Mouse (Mus musculus) c-Kit-positive CD71-negative TER-119-negative erythroid progenitor cells, embryonic 14.5 days (primary cell): ENCODE results near the gene Dut.
"Not testable (repeated sequence)": the region's sequence is repeated elsewhere in the genome, so short reads cannot be mapped to it uniquely, and the experiment has no call there.

Experiments used
- DNase-seq: peaks from one replicate; pipeline ENCODE4 v3.0.0-alpha.2; 2013; ENCODE audit warnings: low read depth

Dut gene

DNA sequence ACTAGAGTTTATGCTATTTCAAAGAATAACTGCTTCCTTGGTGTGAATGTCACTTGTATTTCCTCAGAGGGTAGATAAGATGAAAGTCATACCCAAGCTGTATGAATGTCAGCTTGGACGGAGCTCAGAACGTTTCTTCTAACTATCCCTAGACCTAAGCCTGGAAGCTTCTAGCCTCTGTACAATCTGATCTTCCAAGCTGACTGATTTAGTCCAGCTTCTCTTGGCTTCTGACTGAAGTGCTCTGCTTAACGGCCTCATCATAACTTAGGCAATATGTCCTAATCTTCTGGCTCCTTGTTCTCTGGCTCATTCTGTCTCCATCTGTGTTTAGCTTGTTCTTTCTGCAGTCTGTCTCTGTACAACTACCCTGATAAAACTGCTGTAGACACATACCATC lies 7.6 kb downstream of the Dut start:
- DNase-seq, result no peak

DNA sequence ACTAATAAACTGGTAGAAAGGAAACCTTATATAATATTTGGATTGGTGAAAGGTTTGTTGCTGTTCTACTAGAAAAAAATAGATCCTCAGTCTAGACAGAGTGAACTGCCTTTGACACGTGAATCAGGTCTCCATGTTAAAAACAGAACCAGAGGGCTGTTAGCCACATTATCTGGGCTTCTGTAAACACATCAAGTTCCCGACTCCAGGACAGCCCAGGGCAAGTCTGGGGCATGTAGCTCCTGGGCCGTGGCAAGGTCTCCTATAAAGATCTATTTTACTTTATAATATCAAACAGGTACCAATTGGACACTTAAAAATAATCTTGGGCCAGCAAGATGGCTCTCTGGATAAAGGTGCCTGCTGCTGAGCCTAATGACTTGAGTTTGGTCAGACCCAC lies 8.9 kb downstream of the Dut start:
- DNase-seq, result no peak

DNA sequence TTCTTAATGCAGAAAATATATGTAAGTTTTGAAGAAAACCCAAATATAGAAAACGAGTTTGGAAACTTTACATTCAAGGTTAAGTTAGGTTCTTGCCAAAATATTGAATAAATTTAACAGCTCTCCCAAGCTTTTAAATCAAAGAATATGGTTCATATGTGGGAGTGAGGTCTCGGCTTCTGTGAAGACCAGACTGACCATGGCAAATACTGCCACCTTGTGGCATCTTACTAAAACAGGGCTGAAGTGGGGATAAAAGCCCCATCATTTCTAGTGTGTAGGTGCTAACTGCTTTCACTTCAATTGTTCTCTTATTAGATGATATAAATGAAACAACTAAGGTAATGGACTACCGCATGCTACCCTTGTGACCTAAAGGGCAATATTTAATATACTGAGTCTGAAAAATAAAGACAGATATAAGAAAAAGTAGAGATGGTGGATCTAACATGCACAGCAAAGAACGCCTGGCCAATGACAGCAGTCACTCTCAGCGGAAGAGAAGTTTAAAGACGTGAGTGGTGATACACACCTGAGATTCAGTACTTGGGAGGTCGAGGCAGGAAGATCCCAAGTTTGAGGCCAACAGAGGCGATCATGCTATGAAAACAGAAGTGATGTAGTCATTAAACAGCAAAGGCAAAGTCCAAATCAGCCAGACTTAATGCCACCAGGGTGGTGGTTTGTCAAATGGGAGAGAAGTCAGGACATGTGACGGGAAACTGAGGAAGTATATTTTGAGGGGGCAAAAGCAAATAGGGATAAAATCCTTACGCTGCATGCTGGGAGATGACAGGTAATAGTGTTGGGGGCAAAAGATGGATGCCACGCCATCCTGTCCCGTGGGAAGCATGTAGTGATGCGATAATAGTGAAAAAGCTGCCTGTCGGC lies 12.5 kb downstream of the Dut start:
- DNase-seq, result no peak

DNA sequence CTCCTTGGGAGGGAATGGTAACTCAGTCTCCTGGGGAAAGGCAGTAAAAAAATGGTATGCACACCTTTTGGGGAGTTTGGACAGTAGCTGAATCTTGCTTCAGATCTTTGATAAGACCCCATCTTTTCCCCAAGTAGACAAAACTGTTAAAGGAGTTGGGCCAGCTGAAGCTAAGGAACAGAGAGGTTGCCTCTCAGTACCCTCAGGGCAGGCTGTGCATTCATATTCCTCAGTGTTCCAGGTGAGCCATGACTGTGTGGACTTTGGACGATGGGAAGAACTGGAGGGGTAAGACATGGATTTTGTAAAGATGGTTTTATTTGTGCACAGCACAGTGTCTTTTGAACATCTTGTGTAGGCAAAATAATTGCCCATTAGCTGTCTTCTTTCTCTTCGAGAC lies 13.3 kb downstream of the Dut start:
- DNase-seq, result no peak

DNA sequence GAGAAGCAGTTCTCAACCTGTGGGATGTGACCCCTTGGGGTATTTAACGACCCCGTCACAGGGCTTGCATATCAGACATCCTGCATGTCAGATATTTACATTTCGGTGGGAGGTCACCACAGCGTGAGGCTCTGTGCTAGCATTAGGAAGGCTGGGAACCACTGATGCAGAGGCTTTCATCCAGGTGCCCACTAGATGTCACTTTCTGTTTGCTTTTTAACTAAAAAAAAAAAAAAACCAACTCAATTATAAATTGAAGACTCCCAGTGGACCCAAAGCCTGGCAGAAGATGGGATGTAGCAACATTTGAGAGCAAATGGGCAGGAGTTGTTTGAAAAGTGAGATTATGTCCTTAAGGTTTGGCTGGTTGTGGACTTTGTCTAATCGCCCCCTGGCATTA lies 16.1 kb downstream of the Dut start:
- no peak for DNase-seq

DNA sequence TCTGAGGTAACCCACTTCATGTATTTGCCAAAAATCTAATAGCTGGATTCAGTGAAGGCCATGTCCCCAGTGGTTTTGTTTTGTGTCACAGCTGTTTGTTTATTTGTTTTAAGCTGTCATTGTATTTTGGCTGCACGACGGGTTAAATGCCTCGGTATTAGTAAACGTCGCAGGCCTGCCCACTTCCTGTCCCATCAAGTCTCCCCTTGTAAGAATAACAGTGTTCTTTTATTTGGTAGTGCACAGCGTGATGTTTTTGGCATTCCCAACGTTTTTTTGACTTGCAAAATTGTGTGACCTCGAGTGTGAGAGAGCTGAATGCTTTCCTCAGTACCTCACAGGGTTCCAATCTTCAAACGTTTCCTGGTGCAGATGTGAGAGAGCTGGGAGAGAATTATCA lies 16.8 kb downstream of the Dut start:
- DNase-seq, result no peak

DNA sequence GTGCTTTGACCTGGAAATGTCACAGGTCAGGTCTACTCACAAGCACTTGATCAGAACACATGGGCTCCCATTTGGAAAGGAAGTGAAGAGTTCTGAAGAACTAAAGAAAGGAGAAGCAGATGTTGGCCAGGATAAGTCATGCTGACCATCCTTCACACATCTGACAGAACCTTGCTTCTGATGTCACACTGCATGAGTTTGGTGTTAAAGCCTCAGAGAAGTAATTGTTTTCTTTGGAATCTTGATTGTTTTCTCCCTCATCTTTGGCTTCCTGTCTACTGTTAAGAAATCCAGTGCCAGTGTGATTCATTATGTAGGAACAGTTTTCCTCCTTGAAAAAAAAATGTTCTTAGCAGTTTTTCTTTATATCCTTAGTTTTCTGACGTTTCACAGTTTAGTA lies 21.9 kb downstream of the Dut start:
- DNase-seq, result no peak

DNA sequence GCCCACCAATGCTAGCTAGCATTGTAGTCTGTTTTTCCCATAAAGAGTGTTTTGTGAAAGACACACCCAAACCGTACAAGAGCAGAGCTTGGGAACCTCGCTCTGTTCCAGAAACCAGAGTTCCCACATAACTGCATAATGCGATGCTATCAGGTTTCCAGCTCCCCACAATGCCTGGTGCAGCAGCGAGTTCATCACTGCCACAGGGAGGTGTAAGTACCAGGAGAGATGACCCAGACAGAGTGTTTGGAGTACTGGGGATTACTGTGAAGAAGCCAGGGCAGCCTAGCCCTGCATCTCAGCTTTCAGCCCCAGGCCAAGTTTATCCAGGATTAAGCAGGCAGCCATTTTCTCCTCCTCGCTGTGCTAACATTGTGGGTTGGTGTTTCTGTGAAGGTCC lies 28.6 kb downstream of the Dut start:
- no peak for DNase-seq

DNA sequence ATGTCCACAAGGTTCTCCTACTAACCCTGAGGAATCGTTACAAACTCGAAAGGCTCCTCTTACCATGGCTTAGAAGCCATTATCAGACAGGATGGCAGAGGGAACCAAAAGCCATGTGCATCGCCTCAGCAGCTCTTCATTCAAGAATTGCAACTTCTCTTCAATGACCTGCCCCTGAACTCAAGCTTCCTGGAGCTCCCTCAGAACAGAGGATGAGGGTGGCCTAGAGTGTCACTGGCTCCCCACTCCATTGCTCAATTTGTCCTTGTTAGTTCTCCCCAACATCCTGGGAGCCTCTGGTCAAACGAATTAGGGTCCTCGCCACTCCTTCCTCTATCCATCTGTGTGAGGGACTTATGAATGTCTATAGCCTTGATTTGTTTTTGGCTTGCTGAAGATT lies 29.7 kb downstream of the Dut start:
- no peak for DNase-seq

DNA sequence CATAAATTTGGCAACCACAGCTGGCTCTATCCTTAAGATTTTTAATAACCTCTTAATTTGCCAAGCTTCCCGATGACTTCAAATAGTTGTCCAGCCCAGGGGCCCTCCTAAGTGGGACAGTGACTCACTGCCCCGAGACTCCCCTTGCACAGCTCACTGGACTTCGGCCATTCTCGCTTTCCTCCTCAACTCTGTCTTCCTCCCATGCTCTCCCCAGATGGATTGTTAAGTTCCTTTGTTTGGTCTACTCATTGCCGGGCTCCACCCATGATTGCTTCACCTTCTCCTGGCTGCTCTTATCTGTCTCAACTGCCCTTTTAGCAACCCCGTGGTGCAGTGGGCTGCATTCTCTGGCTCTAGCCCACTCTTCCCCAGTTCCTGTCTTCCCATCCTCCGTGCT lies 31.5 kb downstream of the Dut start:
- no peak for DNase-seq

DNA sequence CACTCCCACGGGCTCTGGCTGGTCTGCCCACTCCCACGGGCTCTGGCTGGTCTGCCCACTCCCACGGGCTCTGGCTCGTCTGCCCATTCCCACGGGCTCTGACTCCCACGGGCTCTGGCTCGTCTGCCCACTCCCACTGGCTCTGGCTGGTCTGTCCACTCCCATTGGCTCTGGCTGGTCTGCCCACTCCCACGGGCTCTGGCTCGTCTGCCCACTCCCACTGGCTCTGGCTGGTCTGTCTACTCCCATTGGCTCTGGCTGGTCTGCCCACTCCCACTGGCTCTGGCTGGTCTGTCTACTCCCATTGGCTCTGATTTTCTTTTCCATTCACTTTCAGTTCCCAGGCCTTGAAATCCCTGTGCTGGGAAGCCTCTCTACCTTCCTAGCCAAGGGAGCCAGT lies 33.0 kb downstream of the Dut start:
- not testable (repeated sequence) for DNase-seq

DNA sequence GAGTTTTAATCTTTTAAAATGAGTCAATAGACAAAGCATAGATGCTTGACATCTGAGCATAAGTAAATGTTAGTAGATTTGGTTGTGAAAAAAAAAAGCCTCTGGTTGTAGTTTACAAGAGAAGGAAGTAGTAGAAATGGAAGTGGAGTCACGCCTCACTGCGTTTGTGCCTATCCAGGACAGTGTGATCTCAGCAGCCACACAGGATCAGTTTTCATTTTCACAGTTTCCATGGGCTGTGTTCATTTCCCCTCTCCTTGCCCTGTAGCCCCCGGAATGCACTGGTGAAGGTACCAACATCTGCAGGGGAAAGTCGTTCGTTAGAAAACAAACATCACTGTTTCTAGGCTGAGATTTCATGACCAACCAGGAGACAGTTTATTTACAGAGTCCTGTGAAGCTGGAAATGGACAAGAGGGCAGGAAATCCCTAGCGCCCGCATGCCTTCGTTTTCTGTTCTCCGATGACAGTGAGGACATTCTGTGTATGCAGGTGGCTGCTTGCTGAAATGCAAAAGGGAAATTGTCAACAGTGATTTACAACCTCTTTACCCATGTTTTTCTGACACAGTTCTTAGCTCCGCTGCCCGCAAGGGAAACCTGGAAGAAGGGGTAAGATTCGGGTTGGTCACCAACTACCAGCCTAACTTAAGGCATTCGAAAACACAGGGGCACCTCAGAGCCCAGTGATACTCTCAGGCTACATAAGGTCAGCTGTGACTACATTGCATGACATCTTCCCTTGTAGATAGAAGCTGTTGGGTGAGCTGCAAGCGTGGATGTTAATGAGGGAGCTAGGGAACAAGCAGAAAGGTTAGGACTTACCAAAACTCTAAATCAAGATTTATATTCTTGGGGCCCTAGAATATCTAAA lies 35.6 kb downstream of the Dut start:
- DNase-seq, result no peak

DNA sequence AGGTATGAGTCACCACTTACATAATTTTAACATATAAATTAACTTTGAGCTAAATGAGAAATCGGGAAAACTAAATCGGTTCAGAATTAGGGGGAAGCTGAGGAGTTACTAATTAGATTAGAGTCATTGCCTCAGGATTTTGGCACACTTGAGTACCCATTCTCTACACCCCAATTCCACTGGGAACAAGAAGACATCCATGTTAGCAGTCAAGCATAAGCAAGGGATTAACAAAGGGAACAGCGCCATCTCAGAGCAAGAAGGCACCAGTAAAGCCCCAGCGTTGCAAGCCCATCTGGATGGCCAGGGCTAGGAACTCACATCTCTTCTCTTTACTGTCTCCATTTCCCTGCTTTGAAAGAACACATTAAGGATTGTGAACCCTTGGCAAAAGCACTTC lies 38.8 kb downstream of the Dut start:
- DNase-seq, result no peak

DNA sequence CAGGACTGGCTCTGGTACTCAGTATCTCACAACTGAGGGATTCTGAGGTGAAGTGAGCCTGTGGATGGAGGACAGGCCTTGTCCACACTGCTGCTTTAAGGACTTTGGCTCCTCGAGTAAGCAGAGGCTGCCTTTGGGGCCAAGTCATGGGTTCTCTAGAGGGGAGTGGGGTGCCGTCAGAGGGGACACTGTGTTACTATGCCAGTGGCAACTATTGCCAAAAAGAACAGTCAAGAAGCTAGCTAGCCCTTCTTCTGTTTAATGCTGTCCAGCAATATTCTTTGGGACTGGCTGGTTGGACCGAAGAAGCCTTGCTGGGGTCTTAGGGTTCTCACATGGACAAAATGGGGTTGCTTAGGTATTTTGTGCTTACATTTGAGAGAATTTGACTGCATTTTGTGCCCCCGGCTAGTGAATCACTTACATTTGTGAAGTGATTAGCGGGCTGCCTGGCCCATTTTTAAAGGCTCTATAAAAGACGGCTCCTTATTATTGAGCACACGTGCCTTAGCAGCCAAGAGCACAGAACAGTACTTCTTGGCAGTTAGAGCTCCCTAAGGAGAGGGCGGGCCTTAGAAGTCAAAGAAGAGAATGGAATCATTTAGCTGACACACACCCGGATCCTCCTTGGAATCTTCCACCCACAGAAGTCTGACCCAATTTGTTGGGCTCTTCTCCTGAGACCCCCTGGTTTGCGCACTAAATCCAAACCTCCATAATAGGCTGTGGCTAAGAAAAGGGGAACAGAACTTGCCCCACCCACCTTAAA lies 43.4 kb downstream of the Dut start:
- DNase-seq, result no peak

DNA sequence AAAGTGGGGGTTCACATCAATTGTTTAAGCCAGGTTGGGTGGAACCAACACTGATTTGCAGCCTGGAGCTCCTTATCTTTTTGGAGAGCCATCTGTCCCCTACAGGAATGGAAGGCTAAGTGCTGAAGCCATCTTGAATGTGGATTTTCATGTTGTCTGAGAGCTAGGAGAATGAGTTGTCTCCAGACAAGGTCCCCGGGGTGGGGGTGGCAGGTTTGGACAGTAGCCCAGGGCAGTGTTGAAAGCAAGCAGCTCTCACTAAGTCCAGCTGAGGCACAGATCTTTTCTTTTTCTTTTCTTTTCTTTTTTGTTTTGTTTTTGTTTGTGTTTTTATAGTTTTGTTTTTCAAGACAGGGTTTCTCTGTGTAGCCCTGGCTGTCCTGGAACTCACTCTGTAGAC lies 44.1 kb downstream of the Dut start:
- DNase-seq, result no peak

DNA sequence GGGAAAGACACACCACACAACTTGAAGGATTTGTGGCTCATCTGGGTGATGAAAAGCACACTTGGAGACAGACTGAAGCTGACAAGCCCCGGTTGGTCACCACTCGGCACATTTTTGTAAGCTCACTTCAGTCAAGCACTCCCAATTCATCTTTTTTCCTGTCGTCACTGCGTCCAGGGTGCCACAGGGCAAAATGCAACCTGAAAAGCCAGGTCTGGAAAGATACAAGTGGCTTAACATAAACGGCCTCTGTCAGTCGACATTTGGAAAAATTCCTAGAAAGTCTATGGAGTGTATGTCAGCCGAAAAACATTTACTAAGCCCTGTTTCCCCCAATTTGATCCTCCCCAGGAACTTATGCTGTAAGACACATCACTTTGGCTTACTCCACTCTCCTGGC lies 45.6 kb downstream of the Dut start:
- no peak for DNase-seq

DNA sequence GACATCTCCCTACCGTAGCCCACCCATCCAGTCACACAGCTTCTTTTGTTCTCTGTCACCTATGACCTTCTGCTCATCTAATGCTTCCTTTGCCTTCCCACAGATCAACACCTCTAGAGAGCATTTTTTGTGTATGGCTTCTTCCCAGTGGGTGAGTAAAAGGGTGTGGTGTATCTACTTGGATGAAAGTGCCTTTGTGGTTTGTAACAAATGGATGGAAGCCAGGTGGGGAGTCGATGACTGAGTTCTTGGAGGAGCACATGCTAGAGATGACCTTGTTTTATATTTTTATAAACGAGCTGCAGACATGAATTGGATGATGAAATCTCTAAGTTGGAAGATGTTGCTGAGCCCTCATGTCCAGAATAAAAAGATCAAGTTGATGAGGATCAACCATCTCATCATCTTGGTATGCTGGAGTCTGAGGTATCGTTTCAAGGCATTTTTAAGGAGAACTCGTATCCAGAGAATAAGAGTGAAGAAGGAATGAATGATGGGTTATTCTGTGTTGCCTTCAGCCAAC lies 47.0 kb downstream of the Dut start:
- no peak for DNase-seq

DNA sequence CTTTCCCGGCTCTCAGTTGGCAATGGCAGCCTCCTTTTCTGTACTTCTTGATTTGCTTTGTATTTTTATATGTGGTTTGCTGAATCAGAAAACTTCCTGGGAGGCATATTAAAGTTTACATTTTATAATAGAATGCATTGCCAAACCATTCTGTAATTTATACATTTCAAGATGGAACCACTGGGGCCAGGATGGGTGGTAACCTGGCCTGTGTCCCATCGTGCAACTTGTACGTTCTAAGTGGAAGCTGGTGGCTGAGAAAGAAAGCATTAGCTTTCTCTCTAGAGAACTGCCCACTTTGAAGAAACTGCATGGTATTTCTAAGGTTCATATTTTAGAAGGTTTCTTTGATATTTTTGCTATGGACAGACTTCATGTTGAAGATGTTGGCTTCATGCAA lies 48.5 kb downstream of the Dut start:
- no peak for DNase-seq

DNA sequence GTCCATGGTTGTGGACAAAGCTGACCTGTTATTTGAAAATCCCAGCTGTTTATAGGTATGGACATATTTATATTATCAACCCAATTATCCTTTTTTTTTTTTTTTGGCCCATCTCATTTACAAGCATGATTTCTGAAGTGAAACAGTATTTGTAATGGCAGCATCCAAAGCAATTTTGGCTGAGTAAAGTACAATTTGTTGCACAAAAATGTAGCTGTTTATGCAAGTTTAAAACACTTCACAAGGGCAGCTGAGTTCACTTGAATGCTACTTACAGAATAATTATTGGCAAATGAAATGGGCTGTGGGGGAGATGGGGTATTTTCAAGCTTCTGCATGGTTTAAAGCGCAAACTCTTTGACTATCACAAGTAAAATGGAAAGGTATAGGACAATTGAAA lies 51.9 kb downstream of the Dut start:
- no peak for DNase-seq

DNA sequence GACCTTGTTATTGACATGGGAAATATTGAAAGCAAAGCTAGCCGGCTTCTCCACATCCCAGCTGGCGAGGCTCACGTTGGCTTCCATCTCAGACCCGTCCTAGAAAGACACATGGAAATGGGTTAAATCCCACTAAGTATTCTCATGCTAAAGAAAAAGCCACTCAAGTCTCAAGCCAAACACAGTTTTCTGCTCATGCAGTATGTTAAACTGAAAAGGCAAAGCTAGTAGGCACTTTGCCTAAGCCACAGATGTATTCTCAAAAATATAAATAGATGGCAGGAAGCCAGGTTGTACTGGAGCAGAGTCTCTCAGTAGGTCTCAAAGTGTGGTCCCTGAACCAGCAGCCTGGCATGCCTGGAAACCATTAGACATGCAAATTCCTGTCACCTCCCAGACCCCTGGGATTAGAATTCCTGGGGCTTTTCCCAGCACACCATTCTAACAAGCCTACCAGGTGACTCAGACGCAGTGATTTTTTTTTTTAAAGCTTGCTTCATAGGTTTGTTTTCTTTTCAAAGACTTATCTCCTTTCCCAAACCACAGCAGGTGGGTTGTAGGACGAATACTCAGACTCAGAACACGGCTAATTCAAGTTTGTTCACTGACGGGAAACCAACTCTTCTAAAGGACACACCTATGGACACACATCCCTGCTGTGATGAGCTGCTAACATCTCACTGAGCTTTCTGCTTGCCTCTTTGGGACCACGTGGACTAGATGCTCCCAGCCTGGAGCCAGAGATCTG lies 55.1 kb downstream of the Dut start:
- no peak for DNase-seq

DNA sequence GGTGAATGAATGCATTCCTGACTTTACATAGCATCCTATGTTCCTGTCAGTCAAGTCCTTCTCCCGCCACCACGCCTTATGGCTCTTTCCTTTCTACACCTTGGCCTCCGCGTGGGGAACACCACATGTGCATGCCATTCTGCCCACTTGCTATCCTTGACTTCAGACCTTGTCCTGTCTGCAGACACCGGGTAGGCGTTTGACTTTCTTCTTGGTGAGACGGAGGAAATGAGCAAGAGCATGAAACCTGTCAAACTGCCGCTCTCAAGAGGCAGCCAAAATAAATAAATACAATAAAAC lies 55.6 kb downstream of the Dut start:
- DNase-seq, result no peak
